Mouse (Mus musculus) embryonic facial prominence, embryonic 15.5 days (tissue): ENCODE measurements at regions not wholly inside any gene's neighbourhood (a gene's known extent, or its start where the extent isn't known, plus 50 kb on each side); places are given as distances from the start of the nearest gene placed in this dataset.

Experiments
- ATAC-seq: fragments of 200-750 bp; cut with Nextera tagmentation; 2 replicates; pipeline ENCODE4 v1.8.0; 2017; ENCODE audit warnings: low read depth, moderate TSS enrichment; ENCODE audit not compliant: insufficient number of reproducible peaks, low FRiP score, low TSS enrichment
- H3K27ac ChIP-seq: fragments of 300-500 bp; sonication (generic); replicated peaks from 2 replicates; pipeline ENCODE4 v1.5.1; 2015; ENCODE audit warnings: mild to moderate bottlenecking, inconsistent platforms
- H3K27me3 ChIP-seq: fragments of 300-500 bp; sonication (generic); 2 replicates; pipeline ENCODE4 v1.6.1; 2015; ENCODE audit warnings: inconsistent platforms
- H3K36me3 ChIP-seq: fragments of 300-500 bp; sonication (generic); 2 replicates; pipeline ENCODE4 v1.6.1; 2015; ENCODE audit warnings: mild to moderate bottlenecking, inconsistent platforms
- H3K4me1 ChIP-seq: fragments of 300-500 bp; sonication (generic); 2 replicates; pipeline ENCODE4 v1.6.1; 2015; ENCODE audit warnings: inconsistent platforms
- H3K4me2 ChIP-seq: fragments of 300-500 bp; sonication (generic); replicated peaks from 2 replicates; pipeline ENCODE4 v1.6.1; 2015; ENCODE audit warnings: mild to moderate bottlenecking, inconsistent platforms
- H3K4me3 ChIP-seq: fragments of 300-500 bp; sonication (generic); replicated peaks from 2 replicates; pipeline ENCODE4 v1.5.1; 2015; ENCODE audit warnings: mild to moderate bottlenecking, inconsistent platforms
- H3K9ac ChIP-seq: fragments of 300-500 bp; sonication (generic); 2 replicates; pipeline ENCODE4 v1.6.1; 2015; ENCODE audit warnings: inconsistent platforms
- H3K9me3 ChIP-seq: fragments of 300-500 bp; sonication (generic); replicated peaks from 2 replicates; pipeline ENCODE4 v1.6.1; 2016; ENCODE audit warnings: inconsistent platforms
- WGBS: fragments of 180-500 bp; shearing (Covaris S2); methylation state at CpG from one replicate; pipeline ENCODE4 v1.1.7; 2015; 5-methylcytosine and 5-hydroxymethylcytosine counted together

DNA sequence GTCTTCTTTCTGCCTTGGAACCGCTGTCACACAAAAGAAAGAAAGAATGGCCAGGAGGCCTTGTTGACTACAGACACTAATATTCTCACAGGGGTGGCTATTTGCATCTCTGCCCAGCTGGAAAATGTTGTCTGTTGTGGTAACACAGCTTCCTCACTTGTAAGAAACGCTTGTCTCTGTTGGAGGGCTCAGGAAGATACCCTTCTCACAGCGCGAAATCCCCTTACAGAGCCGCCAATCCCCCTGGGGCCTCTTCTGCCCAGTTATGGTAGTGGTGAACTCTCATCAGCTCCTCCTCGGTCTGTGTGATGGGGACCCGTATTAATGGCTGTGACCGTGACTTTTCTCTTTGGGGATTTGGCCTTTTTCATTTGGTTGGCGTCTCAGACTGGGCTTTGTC, 1022.5 kb downstream of the Adgrl2 start:
- Histone ChIP-seq H3K9me3 (no peaks in the 10 kb centered on the region), H3K4me1 (peaks cover 11% of the 10 kb centered on the region; the same call in 1 of the 2 replicates), H3K9ac (no peak overlapping the region), H3K4me3 (no peak overlapping the region), H3K4me2 (no peak overlapping the region), H3K27ac (no peak overlapping the region), H3K36me3 (no peaks in the 10 kb centered on the region), H3K27me3 (no peaks in the 10 kb centered on the region; the same call in 1 of the 2 replicates)
- peak; percentile 43; the same call in 1 of the 2 replicates for ATAC-seq
- 36% methylated on average over 9 of the region's 9 CpGs for WGBS

DNA sequence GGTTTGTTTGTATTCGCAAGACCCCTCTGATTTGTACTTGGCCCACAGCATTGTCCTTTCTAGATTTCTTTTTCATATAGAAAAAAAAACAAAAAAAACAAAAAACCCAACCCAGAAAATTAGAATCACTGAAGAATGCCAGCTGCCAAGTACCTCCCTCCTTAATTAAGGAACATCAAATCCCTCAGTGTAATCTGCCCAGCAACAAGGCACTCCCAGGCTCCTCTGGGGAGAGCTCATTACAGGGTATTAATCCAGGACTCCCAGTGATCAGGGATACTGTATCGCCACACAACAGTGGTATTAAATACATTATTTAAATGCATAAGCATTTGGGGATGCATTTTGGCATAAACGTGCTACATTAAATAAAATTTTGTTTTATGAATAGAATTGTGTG, 1023.1 kb downstream of the Adgrl2 start:
- peaks cover 11% of the 10 kb centered on the region; the same call in 1 of the 2 replicates for H3K4me1 ChIP-seq
- H3K4me2 ChIP-seq = no peak overlapping the region
- H3K27ac ChIP-seq = no peak overlapping the region
- WGBS = 58% methylated on average over 3 of the region's 3 CpGs
- no peak for ATAC-seq
- no peak overlapping the region for H3K4me3 ChIP-seq
- H3K9me3 ChIP-seq = no peaks in the 10 kb centered on the region
- no peak overlapping the region for H3K9ac ChIP-seq
- H3K36me3 ChIP-seq = no peaks in the 10 kb centered on the region
- H3K27me3 ChIP-seq = no peaks in the 10 kb centered on the region

DNA sequence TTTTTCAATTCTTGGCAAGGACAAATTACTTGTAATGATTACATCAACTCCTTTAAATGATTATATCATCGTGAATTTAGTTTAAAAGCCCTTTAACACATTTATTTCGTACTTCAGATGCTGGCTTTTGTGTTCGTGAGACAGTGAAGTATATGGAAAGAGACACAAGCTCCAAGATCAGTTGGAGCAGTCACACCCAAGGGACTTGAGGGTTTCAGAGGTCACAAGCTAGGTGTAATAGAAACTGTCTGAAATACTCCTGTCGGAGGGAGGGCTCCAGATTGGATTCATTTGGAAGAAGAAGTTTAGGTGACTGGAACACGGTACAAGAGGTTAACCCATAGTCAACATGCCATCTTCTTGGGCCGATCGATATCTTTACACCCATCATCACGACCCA, 1023.5 kb downstream of the Adgrl2 start:
- no peak for ATAC-seq
- H3K36me3 ChIP-seq = no peaks in the 10 kb centered on the region
- H3K9me3 ChIP-seq = no peaks in the 10 kb centered on the region
- no peak overlapping the region for H3K4me3 ChIP-seq
- H3K27ac ChIP-seq = no peak overlapping the region
- H3K9ac ChIP-seq = no peak overlapping the region
- WGBS = 70% methylated on average over 8 of the region's 8 CpGs
- no peaks in the 10 kb centered on the region for H3K27me3 ChIP-seq
- no peak overlapping the region for H3K4me2 ChIP-seq
- H3K4me1 ChIP-seq = peaks cover 11% of the 10 kb centered on the region; the same call in 1 of the 2 replicates

DNA sequence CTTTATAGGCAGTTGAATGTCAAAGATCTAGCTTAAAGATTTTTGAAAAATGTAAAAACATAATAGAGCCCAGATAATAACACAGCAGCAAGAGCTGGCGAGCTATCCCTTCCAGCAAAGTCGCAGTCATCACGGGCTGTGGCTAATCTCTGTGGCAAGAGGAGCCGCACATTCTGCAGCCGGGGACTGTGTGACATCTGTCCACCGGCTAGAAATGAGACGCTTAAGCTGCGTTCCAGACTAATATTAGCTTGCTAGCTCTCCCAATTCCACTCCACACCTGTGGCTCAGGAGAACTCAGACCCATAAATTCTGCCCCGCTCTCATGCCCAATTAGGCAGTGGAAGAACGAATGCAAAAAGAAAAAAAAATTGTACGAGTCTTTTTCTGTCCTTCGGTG, 1024.0 kb downstream of the Adgrl2 start:
- Histone ChIP-seq H3K27ac (no peak overlapping the region), H3K9me3 (no peaks in the 10 kb centered on the region), H3K4me3 (no peak overlapping the region), H3K4me1 (peaks cover 11% of the 10 kb centered on the region; the same call in 1 of the 2 replicates), H3K27me3 (no peaks in the 10 kb centered on the region), H3K9ac (no peak overlapping the region), H3K36me3 (no peaks in the 10 kb centered on the region), H3K4me2 (no peak overlapping the region)
- WGBS = 39% methylated on average over 12 of the region's 12 CpGs
- no peak for ATAC-seq

DNA sequence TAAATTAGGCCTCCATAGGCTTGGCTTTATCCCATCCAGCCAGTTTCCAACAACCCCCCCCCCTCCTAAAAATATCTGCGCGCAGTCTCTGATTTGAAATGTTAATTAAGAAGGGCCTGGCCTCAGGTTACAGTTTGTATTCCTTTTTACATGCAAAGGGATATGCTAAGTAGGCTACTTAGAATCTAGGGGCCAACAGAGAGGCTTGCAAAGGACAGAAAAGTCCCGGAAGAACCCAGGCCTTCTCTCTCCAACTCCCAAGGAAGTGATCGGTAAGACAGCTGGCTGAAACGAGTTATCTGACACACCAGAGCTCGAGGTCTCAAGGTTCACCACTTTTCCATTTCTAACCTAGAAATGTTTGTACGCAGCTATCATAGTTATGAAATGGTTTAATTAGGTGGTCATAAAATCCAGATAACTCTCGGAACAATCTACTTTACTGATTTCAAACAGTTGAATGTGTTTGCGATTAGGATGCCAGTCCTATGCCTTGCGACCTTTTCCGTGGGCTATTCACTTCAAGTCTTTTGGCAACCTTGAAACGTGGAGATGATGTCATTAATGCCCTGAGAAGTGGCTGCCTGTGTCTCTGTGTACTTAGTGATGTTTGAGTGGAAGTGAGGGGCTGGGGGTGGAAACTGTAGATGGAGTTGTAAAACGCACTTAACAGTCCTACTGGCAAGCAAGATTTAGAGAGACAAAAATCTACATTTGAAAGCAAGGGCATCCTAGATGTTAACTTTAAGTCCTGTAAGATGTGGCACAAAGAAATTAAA, 1026.5 kb downstream of the Adgrl2 start:
- no peak overlapping the region for H3K27ac ChIP-seq
- H3K4me3 ChIP-seq = no peak overlapping the region
- H3K4me2 ChIP-seq = no peak overlapping the region
- H3K36me3 ChIP-seq = no peaks in the 10 kb centered on the region
- H3K27me3 ChIP-seq = no peaks in the 10 kb centered on the region
- 44% methylated on average over 13 of the region's 13 CpGs for WGBS
- no peak for ATAC-seq
- peaks cover 11% of the 10 kb centered on the region; the same call in 1 of the 2 replicates for H3K4me1 ChIP-seq
- no peaks in the 10 kb centered on the region for H3K9me3 ChIP-seq
- no peak overlapping the region for H3K9ac ChIP-seq

DNA sequence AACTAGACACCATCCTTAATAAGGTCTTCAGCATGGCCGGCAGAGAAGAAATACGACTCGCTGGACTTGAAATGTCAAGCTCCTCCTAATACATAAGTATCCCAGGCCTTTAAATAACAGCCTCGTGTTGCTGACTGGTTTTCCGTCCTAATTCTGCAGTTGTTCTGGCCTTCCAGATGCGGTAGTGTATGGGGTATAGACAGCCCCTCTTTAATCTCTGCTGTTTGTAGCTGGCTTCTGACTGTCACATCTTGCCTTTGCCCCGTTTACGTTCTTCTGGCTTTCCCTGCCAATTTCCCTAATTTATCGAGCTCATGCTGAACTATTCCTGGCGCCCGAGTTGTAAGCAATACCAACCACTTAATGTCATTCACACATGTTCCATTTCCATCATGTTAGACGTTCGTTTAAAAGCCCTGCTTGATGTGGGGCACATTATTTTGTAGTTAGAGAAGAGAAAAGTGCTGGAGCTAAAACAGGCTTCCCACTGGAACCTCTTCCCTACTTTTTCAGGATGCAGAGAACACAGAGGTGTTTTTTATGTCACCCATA, 1042.2 kb downstream of the Adgrl2 start:
- H3K9me3 ChIP-seq = no peaks in the 10 kb centered on the region
- ATAC-seq = no peak

DNA sequence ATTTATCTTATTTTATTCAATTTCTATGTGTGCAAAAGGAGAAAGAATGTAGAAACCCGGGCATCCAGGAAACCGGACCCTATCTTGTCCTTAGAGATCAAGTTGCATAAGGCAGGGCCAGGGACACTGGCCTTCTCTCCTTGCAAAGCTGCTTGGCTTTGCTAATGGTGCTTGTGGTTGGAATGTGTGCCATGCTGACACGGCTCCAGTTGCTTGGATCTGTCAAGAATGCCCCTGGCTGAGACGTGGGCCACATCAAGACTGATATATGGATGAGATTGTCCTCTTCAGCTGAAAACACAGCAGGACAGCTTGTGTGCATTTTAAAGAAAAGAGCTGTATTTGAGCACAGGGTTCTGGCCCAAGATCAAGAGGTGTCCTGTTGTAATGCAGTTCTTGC, 1047.0 kb downstream of the Adgrl2 start:
- Histone ChIP-seq H3K27me3 (no peaks in the 10 kb centered on the region), H3K27ac (no peak overlapping the region), H3K4me2 (no peak overlapping the region), H3K4me1 (no peaks in the 10 kb centered on the region), H3K9ac (no peak overlapping the region), H3K9me3 (no peaks in the 10 kb centered on the region), H3K36me3 (no peaks in the 10 kb centered on the region), H3K4me3 (no peak overlapping the region)
- 55% methylated on average over 4 of the region's 4 CpGs for WGBS
- no peak for ATAC-seq

More for the DNA sequence above, 1042.2 kb downstream of the Adgrl2 start:
- Histone ChIP-seq H3K4me1 (no peaks in the 10 kb centered on the region), H3K4me2 (no peak overlapping the region), H3K27me3 (no peaks in the 10 kb centered on the region), H3K4me3 (no peak overlapping the region), H3K9ac (no peak overlapping the region), H3K27ac (no peak overlapping the region), H3K36me3 (no peaks in the 10 kb centered on the region)
- 39% methylated on average over 13 of the region's 13 CpGs for WGBS

DNA sequence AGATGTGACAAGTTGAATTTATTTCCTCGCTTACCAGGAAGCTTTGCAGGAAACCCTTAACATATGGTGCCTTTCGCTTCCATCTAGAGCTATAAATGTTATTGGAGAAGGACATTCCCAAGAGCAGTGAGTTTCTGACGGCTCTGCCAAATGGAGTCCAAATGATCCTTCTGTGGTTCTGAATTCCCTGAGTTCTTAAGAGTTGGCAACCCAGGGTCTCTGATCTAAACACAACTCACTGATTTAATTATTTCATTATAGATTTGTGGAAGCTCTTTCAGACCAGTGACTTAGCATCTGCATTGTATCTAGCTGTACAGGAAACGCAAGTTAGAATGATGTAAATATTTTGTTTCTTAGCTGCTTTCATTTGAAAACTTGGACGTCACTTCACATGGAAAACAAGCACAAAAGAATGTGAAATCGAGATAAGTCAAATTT, 1059.5 kb downstream of the Adgrl2 start:
- no peak overlapping the region for H3K9ac ChIP-seq
- no peaks in the 10 kb centered on the region for H3K4me1 ChIP-seq
- H3K4me2 ChIP-seq = no peak overlapping the region
- WGBS = 28% methylated on average over 6 of the region's 6 CpGs
- H3K27ac ChIP-seq = no peak overlapping the region
- H3K27me3 ChIP-seq = no peaks in the 10 kb centered on the region
- H3K4me3 ChIP-seq = no peak overlapping the region
- H3K9me3 ChIP-seq = no peaks in the 10 kb centered on the region
- no peaks in the 10 kb centered on the region for H3K36me3 ChIP-seq
- ATAC-seq = peak; percentile 57; the same call in 1 of the 2 replicates

DNA sequence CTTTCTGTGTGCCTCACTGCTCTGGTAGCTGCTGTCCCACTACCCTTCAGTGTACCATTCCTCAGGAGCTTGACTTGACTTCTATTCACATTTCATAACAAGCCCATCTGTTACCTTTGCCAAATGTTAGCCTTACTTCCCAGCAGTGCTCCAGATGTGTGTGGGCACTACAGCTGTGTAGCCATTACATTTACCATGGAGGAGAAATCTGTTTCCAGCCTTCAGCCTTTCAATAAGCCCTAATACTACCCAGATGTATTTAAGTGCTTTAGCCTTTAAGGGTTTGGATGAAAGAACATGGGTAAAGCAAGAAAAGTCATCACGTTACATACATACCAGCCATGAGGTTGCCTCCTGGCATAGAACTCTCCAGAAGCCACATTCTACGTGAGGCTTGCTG, 1068.0 kb downstream of the Ttll7 start:
- Histone ChIP-seq H3K9me3 (no peaks in the 10 kb centered on the region), H3K27me3 (no peaks in the 10 kb centered on the region), H3K4me1 (no peaks in the 10 kb centered on the region), H3K4me3 (no peak overlapping the region), H3K27ac (no peak overlapping the region), H3K36me3 (no peaks in the 10 kb centered on the region), H3K4me2 (no peak overlapping the region), H3K9ac (no peak overlapping the region)
- 44% methylated on average over 2 of the region's 2 CpGs for WGBS
- ATAC-seq = no peak

DNA sequence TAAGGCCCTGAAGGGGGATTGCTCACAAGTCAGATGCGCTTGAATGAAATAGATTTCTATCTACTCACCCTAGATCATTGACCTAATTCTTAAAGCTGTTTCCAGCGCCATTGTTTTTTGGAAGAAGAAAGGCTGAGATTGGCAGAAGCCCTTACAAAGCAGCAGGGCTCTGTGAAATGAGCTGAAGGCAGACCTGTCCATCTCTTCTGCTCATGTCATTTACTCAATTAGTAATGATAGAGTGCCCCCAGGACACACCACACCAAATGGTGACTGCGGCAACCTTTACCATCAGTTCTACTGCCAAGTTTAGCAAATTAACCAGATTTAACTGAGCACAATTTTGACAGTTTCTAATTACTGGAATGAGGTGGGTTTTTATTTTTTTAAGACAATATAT, 1067.5 kb downstream of the Ttll7 start:
- Histone ChIP-seq H3K4me3 (no peak overlapping the region), H3K36me3 (no peaks in the 10 kb centered on the region), H3K27me3 (no peaks in the 10 kb centered on the region), H3K4me1 (no peaks in the 10 kb centered on the region), H3K4me2 (no peak overlapping the region), H3K9me3 (no peaks in the 10 kb centered on the region), H3K9ac (no peak overlapping the region), H3K27ac (no peak overlapping the region)
- ATAC-seq = no peak
- 89% methylated on average over 3 of the region's 3 CpGs for WGBS

DNA sequence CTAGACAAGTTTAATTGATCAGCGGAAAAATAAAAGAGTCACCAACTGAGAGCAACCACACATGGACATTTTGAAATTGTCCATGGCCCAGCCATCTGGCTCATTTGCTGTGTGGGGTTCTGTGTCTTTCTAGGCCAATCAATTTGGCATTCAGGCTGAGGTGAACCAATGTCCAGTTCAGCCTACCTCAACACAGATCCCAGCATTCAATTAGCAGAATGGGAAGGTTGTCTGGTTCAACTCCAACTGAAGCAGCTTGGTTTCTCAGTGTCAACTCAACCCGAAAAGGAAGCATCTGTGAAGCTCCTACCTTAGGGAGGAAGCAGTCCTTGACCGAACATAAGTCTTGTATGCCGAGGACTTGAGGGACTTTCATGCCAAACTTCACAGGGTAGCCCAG, 1067.0 kb downstream of the Ttll7 start:
- no peak overlapping the region for H3K9ac ChIP-seq
- no peaks in the 10 kb centered on the region for H3K36me3 ChIP-seq
- H3K9me3 ChIP-seq = no peaks in the 10 kb centered on the region
- H3K4me1 ChIP-seq = no peaks in the 10 kb centered on the region
- no peak for ATAC-seq
- H3K4me2 ChIP-seq = no peak overlapping the region
- 93% methylated on average over 4 of the region's 4 CpGs for WGBS
- H3K27me3 ChIP-seq = no peaks in the 10 kb centered on the region
- no peak overlapping the region for H3K27ac ChIP-seq
- H3K4me3 ChIP-seq = no peak overlapping the region

DNA sequence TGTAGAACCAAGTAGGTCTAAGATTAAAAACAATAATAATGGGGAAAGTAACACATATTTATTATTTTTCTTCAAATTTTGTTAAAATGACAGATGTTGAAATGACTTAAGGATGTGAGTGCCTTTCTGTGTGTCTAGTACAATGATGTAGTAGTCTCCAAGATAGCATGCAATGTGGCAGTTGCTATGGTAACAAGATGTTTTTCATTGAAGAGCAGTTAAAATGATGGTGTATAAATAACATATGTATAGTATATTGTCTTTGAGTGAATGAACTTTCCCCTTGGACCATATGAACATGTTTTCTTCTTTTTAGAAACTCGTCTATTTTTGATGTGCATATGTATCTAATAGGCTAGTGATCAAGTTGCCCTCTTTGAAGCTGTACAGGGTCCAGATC, 1044.6 kb downstream of the Ttll7 start:
- Histone ChIP-seq H3K9ac (no peak overlapping the region), H3K27me3 (no peaks in the 10 kb centered on the region), H3K4me1 (no peaks in the 10 kb centered on the region), H3K36me3 (no peaks in the 10 kb centered on the region), H3K27ac (no peak overlapping the region), H3K9me3 (no peaks in the 10 kb centered on the region), H3K4me2 (no peak overlapping the region), H3K4me3 (no peak overlapping the region)
- 22% methylated on average over 1 of the region's 1 CpGs for WGBS
- ATAC-seq = no peak
